Mouse (Mus musculus): ENCODE results near the gene Vmn1r178.

DNA sequence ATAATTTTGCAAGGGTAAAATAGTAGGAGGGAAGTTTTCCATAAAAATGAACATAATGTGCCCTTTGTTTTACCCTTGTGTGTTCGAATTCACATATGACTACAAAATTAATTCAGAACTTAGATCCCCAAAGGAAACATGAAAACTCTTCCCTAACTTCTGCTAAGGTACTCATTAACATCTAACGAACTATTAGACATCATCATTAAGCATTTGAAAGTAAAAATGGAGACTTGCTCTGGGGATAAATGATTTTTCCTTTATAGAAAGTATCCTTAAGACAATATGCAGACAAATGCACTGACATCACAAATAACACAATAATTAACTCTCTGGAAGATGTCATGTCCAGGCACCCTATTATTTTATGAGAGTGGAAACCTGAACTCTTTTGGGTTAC is 34.9 kb downstream of the Vmn1r178 start, which contains the start of gene Vmn1r179:
- no peak for TF ChIP-seq POLR2A (IDR thresholded peaks at IDR 0.05; ENCODE audit: low read depth, low read length)
- no peak for TF ChIP-seq CTCF (IDR thresholded peaks at IDR 0.05; ENCODE audit: extremely low read depth, insufficient read depth, insufficient read length, insufficient replicate concordance)

Data from spleen, adult 2 months (tissue).